ENCODE assay signal across 17 mouse cellular contexts in the genomic region with DNA sequence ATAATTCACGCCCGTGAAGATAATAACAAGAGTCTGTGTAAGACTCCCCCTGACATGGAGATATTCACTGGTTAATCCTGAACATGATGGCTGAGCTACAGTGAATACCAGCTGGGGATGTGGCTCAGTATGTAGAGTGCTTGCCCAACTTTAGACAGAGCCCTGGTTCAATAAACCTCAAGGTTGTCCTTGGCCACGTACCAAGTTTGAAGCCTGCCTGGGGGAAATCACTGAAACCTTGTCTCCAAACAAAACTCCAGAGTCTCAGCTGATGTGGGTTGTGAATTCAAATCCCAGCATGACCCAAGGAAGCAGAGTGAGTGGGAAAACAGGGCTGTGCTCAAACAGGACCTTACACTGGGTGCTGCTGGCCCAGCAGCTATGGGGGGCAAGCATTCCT. TPM values are rescaled to one million over a fixed set of nuclear protein-coding genes. Genes with fewer than 3 reads are reported as not detected.
DNase-seq lines count a peak whose midpoint lies in the region; ATAC-seq lines count a peak whose summit lies in the region.
"Had no signal": no experiment of that assay in that cellular context is flagged by ENCODE, and none has a peak within 500 bp of the region (broad histone marks: within the 10 kb centered on the region; RNA-seq: fewer than 3 reads in every experiment).

No protein-coding gene starts in this region.

- no peak overlapping the region for H3K4me3 ChIP-seq in heart, embryonic 10.5 days
- no peak overlapping the region for H3K4me3 ChIP-seq in lung, embryonic 15.5 days
- H3K4me3 ChIP-seq in liver, embryonic 15.5 days (replicated peaks) = no peak overlapping the region
- H3K4me3 ChIP-seq in heart, embryonic 12.5 days = no peak overlapping the region
- H3K4me3 ChIP-seq: embryonic facial prominence, embryonic 15.5 days; hindbrain, embryonic 12.5 days; layer of hippocampus, adult 2 months; neural tube, embryonic 13.5 days had no signal

- H3K27me3 ChIP-seq in heart, embryonic 10.5 days (ENCODE audit: insufficient read depth, poor library complexity, severe bottlenecking) = no peaks in the 10 kb centered on the region
- no peaks in the 10 kb centered on the region for H3K27me3 ChIP-seq in lung, embryonic 15.5 days
- H3K27me3 ChIP-seq in liver, embryonic 15.5 days = no peaks in the 10 kb centered on the region
- H3K27me3 ChIP-seq in heart, embryonic 12.5 days (replicated peaks) = no peaks in the 10 kb centered on the region
- H3K27me3 ChIP-seq: embryonic facial prominence, embryonic 15.5 days; hindbrain, embryonic 12.5 days; neural tube, embryonic 13.5 days had no signal

- WGBS in heart, embryonic 10.5 days = 77% methylated on average over 3 of the region's 3 CpGs
- 53% methylated on average over 3 of the region's 3 CpGs for WGBS in lung, embryonic 15.5 days
- WGBS in liver, embryonic 15.5 days (ENCODE audit: insufficient replicate concordance) = 69% methylated on average over 3 of the region's 3 CpGs
- WGBS in heart, embryonic 12.5 days = 65% methylated on average over 3 of the region's 3 CpGs

- H3K4me2 ChIP-seq in lung, embryonic 15.5 days = no peak overlapping the region
- no peak overlapping the region for H3K4me2 ChIP-seq in liver, embryonic 15.5 days
- H3K4me2 ChIP-seq in heart, embryonic 12.5 days = no peak overlapping the region
- H3K4me2 ChIP-seq: embryonic facial prominence, embryonic 15.5 days; hindbrain, embryonic 12.5 days; neural tube, embryonic 13.5 days had no signal

- 0 out of 2 replicates have a peak overlapping the region, but pooled peaks have one; percentile 29 for H3K27ac ChIP-seq in heart, embryonic 10.5 days
- peak overlapping the region; percentile 79 for H3K27ac ChIP-seq in lung, embryonic 15.5 days
- H3K27ac ChIP-seq in liver, embryonic 15.5 days (replicated peaks) = 0 out of 2 replicates have a peak overlapping the region, but pooled peaks have one; percentile 84
- no peak overlapping the region for H3K27ac ChIP-seq in heart, embryonic 12.5 days (ENCODE audit: poor library complexity, severe bottlenecking)
- H3K27ac ChIP-seq: embryonic facial prominence, embryonic 15.5 days; hindbrain, embryonic 12.5 days; layer of hippocampus, adult 2 months; neural tube, embryonic 13.5 days had no signal

- no peak overlapping the region for H3K9ac ChIP-seq in lung, embryonic 15.5 days
- no peak overlapping the region for H3K9ac ChIP-seq in liver, embryonic 15.5 days
- no peak overlapping the region for H3K9ac ChIP-seq in heart, embryonic 12.5 days
- H3K9ac ChIP-seq: embryonic facial prominence, embryonic 15.5 days; hindbrain, embryonic 12.5 days; neural tube, embryonic 13.5 days had no signal

- ATAC-seq in lung, embryonic 15.5 days (ENCODE audit: borderline replicate concordance, extremely low read depth, low FRiP score, low TSS enrichment) = no peak
- no peak for ATAC-seq in liver, embryonic 15.5 days (ENCODE audit: insufficient read depth)
- no peak for ATAC-seq in heart, embryonic 12.5 days (ENCODE audit: insufficient number of reproducible peaks, low FRiP score)
- ATAC-seq: activated CD4-positive, CD25-positive, alpha-beta regulatory T cell, adult 4 months; forebrain, embryonic 16.5 days; midbrain, embryonic 16.5 days had no signal

- no peaks in the 10 kb centered on the region for H3K9me3 ChIP-seq in heart, embryonic 10.5 days
- no peaks in the 10 kb centered on the region for H3K9me3 ChIP-seq in lung, embryonic 15.5 days
- H3K9me3 ChIP-seq in liver, embryonic 15.5 days (replicated peaks) = no peaks in the 10 kb centered on the region
- no peaks in the 10 kb centered on the region for H3K9me3 ChIP-seq in heart, embryonic 12.5 days (replicated peaks)
- H3K9me3 ChIP-seq: embryonic facial prominence, embryonic 15.5 days; hindbrain, embryonic 12.5 days; neural tube, embryonic 13.5 days had no signal

- no peaks in the 10 kb centered on the region for H3K36me3 ChIP-seq in heart, embryonic 10.5 days
- H3K36me3 ChIP-seq in lung, embryonic 15.5 days = no peaks in the 10 kb centered on the region
- no peaks in the 10 kb centered on the region for H3K36me3 ChIP-seq in liver, embryonic 15.5 days (replicated peaks)
- H3K36me3 ChIP-seq in heart, embryonic 12.5 days = no peaks in the 10 kb centered on the region
- H3K36me3 ChIP-seq: embryonic facial prominence, embryonic 15.5 days; G1E; hindbrain, embryonic 12.5 days; neural tube, embryonic 13.5 days had no signal

- peaks cover 35% of the 10 kb centered on the region for H3K4me1 ChIP-seq in heart, embryonic 10.5 days
- H3K4me1 ChIP-seq in lung, embryonic 15.5 days = peaks cover 45% of the 10 kb centered on the region
- peaks cover 13% of the 10 kb centered on the region; the same call in 1 of the 2 replicates for H3K4me1 ChIP-seq in liver, embryonic 15.5 days (replicated peaks)
- peaks cover 24% of the 10 kb centered on the region for H3K4me1 ChIP-seq in heart, embryonic 12.5 days (replicated peaks)

- intact Hi-C loops in heart, postnatal 14 days (cut with DNase I) = no loop called here

- no peak for DNase-seq in heart, embryonic 10.5 days (ENCODE audit: low spot score)
- no peak for DNase-seq in heart, postnatal 14 days
- no peak for DNase-seq in lung, postnatal 4 days
- no peak for DNase-seq in cerebellum, postnatal 36 days
- DNase-seq in urinary bladder, adult 2 months (ENCODE audit: low spot score) = no peak

RNA-seq across cellular contexts. Expression of gene Wwc1, which starts 30.3 kb away (rescaled TPM):
- 3.0 and 3.9 TPM in 2 replicates for polyA plus RNA-seq in heart, embryonic 10.5 days (2016; fragmentation: Nextera tagmentation; extraction: Ambion mirVana)
- total RNA-seq in heart, postnatal 14 days (2021) = 1 to 10 TPM in 1 of 2 experiments, under 1 TPM in 1; 0.98 to 1.2 TPM
- polyA plus RNA-seq in lung, embryonic 15.5 days (2015; fragmentation: Nextera tagmentation; extraction: Ambion mirVana) = 16.2 and 16.7 TPM in 2 replicates
- 2.0 and 2.8 TPM in 2 replicates for polyA plus RNA-seq in liver, embryonic 15.5 days (2015; fragmentation: Nextera tagmentation; extraction: Ambion mirVana)
- 3.4 and 3.8 TPM in 2 replicates for polyA plus RNA-seq in heart, embryonic 12.5 days (2016; fragmentation: Nextera tagmentation; extraction: Ambion mirVana)
- polyA plus RNA-seq in urinary bladder, adult 2 months (2012; rRNA removed) = 33.7 and 34.0 TPM in 2 replicates
- total RNA-seq: common myeloid progenitor, adult 5-6 weeks had no signal
- polyA plus RNA-seq: activated CD4-positive, CD25-positive, alpha-beta regulatory T cell, adult 4 months had no signal
